Mouse (Mus musculus) testis, adult 2 months (tissue): ENCODE measurements around the gene Ebf3. TPM values are rescaled to one million over a fixed set of nuclear protein-coding genes. Genes with fewer than 3 reads are reported as not detected.

Experiments
- H3K27ac ChIP-seq: fragments of 200-500 bp; 2 replicates; pipeline ENCODE4 v1.5.1; 2012; ENCODE audit warnings: low read depth, low read length; ENCODE audit not compliant: control insufficient read depth, insufficient read depth
- H3K27me3 ChIP-seq: fragments of 200-500 bp; 2 replicates; pipeline ENCODE4 v1.6.1; 2012; ENCODE audit warnings: mild to moderate bottlenecking, low read length, moderate library complexity; ENCODE audit not compliant: control insufficient read depth, insufficient read depth
- H3K36me3 ChIP-seq: fragments of 200-500 bp; 2 replicates; pipeline ENCODE4 v1.6.1; 2012; ENCODE audit warnings: mild to moderate bottlenecking, low read length; ENCODE audit not compliant: control insufficient read depth, insufficient read depth
- H3K4me1 ChIP-seq: fragments of 200-500 bp; 2 replicates; pipeline ENCODE4 v1.6.1; 2012; ENCODE audit warnings: low read length; ENCODE audit not compliant: control insufficient read depth, insufficient read depth
- H3K4me3 ChIP-seq: fragments of 200-500 bp; 2 replicates; pipeline ENCODE4 v1.5.1; 2012; ENCODE audit warnings: low read depth, mild to moderate bottlenecking, low read length, moderate library complexity, mixed read lengths; ENCODE audit not compliant: control insufficient read depth
- CTCF ChIP-seq: fragments of 200-500 bp; IDR thresholded peaks from 2 replicates; pipeline ENCODE4 v1.5.1; 2012; ENCODE audit warnings: low read depth, mild to moderate bottlenecking, inconsistent platforms, low read length, moderate library complexity; ENCODE audit not compliant: control insufficient read depth, insufficient read depth, insufficient replicate concordance
- POLR2A ChIP-seq: fragments of 200-500 bp; IDR thresholded peaks from 2 replicates; pipeline ENCODE4 v1.6.1; 2012; ENCODE audit warnings: low read depth, mild to moderate bottlenecking, inconsistent platforms, low read length, moderate library complexity; ENCODE audit not compliant: control insufficient read depth
- polyA plus RNA-seq: library from polyadenylated mRNA; depleted of rRNA; stranded (reverse); fragments of >200 nt; gene quantifications from 2 replicates; pipeline ENCODE4 v1.2.3, GENCODE M21; 2012

Gene Ebf3
- polyA plus RNA-seq, 1 experiment: 3.1 TPM

- no peak overlapping the region for H3K4me3 ChIP-seq
- no peaks in the 10 kb centered on the region for H3K4me1 ChIP-seq
- no peak for TF ChIP-seq CTCF
- no peak for TF ChIP-seq POLR2A
- no peak overlapping the region for H3K27ac ChIP-seq
- H3K27me3 ChIP-seq: no peaks in the 10 kb centered on the region
- no peaks in the 10 kb centered on the region for H3K36me3 ChIP-seq
Observed at GRCm38 (mm10) chr7:137268452-137269155, 45.6 kb downstream of the Ebf3 start.

GRCm38 (mm10) chr7:137267441-137267840 is 46.8 kb downstream of the Ebf3 start:
- no peaks in the 10 kb centered on the region for H3K4me1 ChIP-seq

GRCm38 (mm10) chr7:137266575-137266974 is 47.7 kb downstream of the Ebf3 start:
- TF ChIP-seq CTCF (no peak), POLR2A (no peak)
- Histone ChIP-seq H3K36me3 (no peaks in the 10 kb centered on the region), H3K27ac (no peak overlapping the region), H3K4me3 (no peak overlapping the region), H3K4me1 (no peaks in the 10 kb centered on the region), H3K27me3 (no peaks in the 10 kb centered on the region)

More at GRCm38 (mm10) chr7:137267441-137267840, 46.8 kb downstream of the Ebf3 start:
- TF ChIP-seq POLR2A: no peak
- no peak for TF ChIP-seq CTCF
- Histone ChIP-seq H3K27me3 (no peaks in the 10 kb centered on the region), H3K4me3 (no peak overlapping the region), H3K36me3 (no peaks in the 10 kb centered on the region), H3K27ac (no peak overlapping the region)

- Histone ChIP-seq H3K4me1 (no peaks in the 10 kb centered on the region), H3K4me3 (no peak overlapping the region), H3K27me3 (no peaks in the 10 kb centered on the region), H3K27ac (no peak overlapping the region), H3K36me3 (no peaks in the 10 kb centered on the region)
- TF ChIP-seq CTCF (no peak), POLR2A (no peak)
Observed at GRCm38 (mm10) chr7:137262330-137262729, 51.9 kb downstream of the Ebf3 start.

- no peaks in the 10 kb centered on the region for H3K4me1 ChIP-seq
Observed at GRCm38 (mm10) chr7:137246213-137246872, 67.9 kb downstream of the Ebf3 start.

GRCm38 (mm10) chr7:137244839-137245238 is 69.4 kb downstream of the Ebf3 start:
- Histone ChIP-seq H3K27me3 (no peaks in the 10 kb centered on the region), H3K36me3 (no peaks in the 10 kb centered on the region), H3K4me3 (no peak overlapping the region), H3K27ac (no peak overlapping the region), H3K4me1 (no peaks in the 10 kb centered on the region)
- TF ChIP-seq CTCF (no peak), POLR2A (no peak)

More at GRCm38 (mm10) chr7:137246213-137246872, 67.9 kb downstream of the Ebf3 start:
- H3K27me3 ChIP-seq: no peaks in the 10 kb centered on the region
- TF ChIP-seq POLR2A (no peak), CTCF (peak; percentile 80; the same call in 1 of the 2 replicates)
- no peak overlapping the region for H3K4me3 ChIP-seq
- no peaks in the 10 kb centered on the region for H3K36me3 ChIP-seq
- no peak overlapping the region for H3K27ac ChIP-seq

- Histone ChIP-seq H3K27me3 (no peaks in the 10 kb centered on the region), H3K27ac (no peak overlapping the region), H3K4me3 (no peak overlapping the region), H3K4me1 (no peaks in the 10 kb centered on the region), H3K36me3 (no peaks in the 10 kb centered on the region)
- TF ChIP-seq CTCF (no peak), POLR2A (no peak)
Observed at GRCm38 (mm10) chr7:137240481-137240880, 73.8 kb downstream of the Ebf3 start.
